Comparison of ENCODE assay signal across 1 mouse cellular context in the genomic region with DNA sequence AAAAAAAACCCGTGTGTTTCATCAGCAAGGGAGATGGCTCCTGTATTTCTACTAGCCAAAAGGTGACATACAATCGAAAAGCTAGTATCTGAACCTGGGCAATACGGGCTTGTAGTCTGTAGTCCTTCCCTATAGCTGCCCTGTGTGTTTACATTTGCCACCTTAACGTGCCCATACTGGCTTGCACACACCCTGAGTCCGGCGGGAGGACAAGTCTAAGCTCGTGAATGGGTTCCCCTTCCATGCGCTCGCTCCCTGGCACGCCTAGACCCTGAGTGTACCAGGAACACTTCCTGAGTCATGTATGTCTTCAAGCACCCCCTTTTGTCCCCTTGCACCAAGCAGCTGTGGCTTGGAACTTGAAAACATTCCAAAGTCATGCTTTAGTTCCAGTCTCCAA.
TF ChIP-seq lines count a peak whose summit lies in the region.

No protein-coding gene starts in this region.

TF ChIP-seq in myocyte, 11 proteins besides CTCF, POLR2A, EP300 and RAD21:
- TF ChIP-seq MYOG (IDR thresholded peaks at IDR 0.05; ENCODE audit: control insufficient read depth in 1 of 3, insufficient read depth in 1 of 3, insufficient read length in 2 of 3, low read depth in 2 of 3), result no peak
- TF ChIP-seq POLR2AphosphoS2 (IDR thresholded peaks at IDR 0.05; ENCODE audit: insufficient read length, low read depth), result peak; percentile 36
